Mouse (Mus musculus): ENCODE results near the gene Arhgap18. TPM values are rescaled to one million over a fixed set of nuclear protein-coding genes. Genes with fewer than 3 reads are reported as not detected.

The Arhgap18 gene
- polyA plus RNA-seq, 1 experiment, result not detected

DNA sequence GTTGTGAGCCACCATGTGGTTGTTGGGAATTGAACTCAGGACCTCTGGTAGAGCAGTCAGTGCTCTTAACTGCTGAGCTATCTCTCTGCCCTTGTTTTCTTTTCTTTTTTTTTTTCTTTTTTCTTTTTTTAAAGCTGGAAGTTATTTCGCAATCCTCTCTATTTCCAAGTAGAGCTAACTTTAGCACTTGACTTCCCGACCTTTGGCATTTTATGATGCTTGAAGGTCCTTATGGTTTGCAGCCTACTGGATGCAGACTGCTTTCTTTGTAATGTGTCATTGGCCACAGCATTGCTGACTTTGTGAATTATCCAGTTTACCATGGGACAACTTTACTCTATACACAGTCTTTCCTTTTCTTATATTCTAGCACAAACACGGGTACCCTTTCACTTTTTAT, 80.2 kb downstream of the Arhgap18 start:
- TF ChIP-seq CTCF (IDR thresholded peaks at IDR 0.05; ENCODE audit: insufficient read depth, low read depth, low read length) (no peak), POLR2A (IDR thresholded peaks at IDR 0.05; ENCODE audit: insufficient read depth, low read depth, low read length) (no peak)
- Histone ChIP-seq H3K4me1 (ENCODE audit: control insufficient read depth, insufficient read depth, low read length) (no peaks in the 10 kb centered on the region), H3K4me3 (ENCODE audit: insufficient read depth, low read depth, low read length) (no peak overlapping the region), H3K27ac (ENCODE audit: insufficient read depth, low read depth, low read length) (no peak overlapping the region)
- WGBS, result 94% methylated on average over 3 of the region's 3 CpGs

DNA sequence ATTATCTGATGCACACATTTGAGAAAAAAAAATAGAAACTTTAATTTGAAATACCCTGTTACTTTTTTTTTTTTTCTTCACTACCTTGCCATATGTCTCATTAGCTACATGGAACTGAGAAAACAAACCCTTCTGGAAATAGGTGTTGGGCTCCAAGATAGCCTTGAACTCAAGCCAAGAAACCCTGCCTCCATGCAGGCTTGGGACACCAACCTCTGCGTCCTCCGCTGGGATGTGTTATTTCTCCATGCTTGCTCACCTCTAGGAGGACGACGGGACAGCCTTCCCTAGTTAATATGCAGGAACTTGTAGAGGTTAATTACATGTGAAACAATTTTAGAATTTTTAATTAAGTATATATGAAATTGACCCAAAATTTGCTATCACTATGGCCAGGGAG, 96.1 kb downstream of the Arhgap18 start:
- Histone ChIP-seq H3K4me3 (ENCODE audit: insufficient read depth, low read depth, low read length) (no peak overlapping the region), H3K27ac (ENCODE audit: insufficient read depth, low read depth, low read length) (no peak overlapping the region), H3K4me1 (ENCODE audit: control insufficient read depth, insufficient read depth, low read length) (no peaks in the 10 kb centered on the region)
- TF ChIP-seq CTCF (IDR thresholded peaks at IDR 0.05; ENCODE audit: insufficient read depth, low read depth, low read length), result no peak
- no peak for TF ChIP-seq POLR2A (IDR thresholded peaks at IDR 0.05; ENCODE audit: insufficient read depth, low read depth, low read length)
- 88% methylated on average over 4 of the region's 4 CpGs for WGBS

DNA sequence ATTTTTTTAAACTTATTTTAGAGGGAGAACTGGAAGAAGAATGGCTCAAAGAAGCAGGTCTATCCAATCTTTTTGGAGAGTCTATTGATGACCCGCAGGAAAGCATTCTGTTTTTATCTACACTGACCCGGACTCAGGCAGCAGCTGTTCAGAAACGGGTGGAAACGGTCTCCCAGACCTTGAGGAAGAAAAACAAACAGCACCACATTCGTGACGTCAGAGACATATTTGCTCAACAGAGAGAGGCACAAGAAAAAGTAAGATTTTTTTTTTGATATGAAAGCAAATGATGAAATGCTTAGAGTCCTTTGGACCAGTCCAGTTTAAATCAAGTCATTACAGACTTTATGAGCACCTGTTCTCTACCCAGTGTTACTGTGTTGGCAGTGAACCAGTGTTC, 96.6 kb downstream of the Arhgap18 start:
- no peak overlapping the region for H3K27ac ChIP-seq (ENCODE audit: insufficient read depth, low read depth, low read length)
- H3K4me3 ChIP-seq (ENCODE audit: insufficient read depth, low read depth, low read length), result no peak overlapping the region
- no peaks in the 10 kb centered on the region for H3K4me1 ChIP-seq (ENCODE audit: control insufficient read depth, insufficient read depth, low read length)
- TF ChIP-seq POLR2A (IDR thresholded peaks at IDR 0.05; ENCODE audit: insufficient read depth, low read depth, low read length) (no peak), CTCF (IDR thresholded peaks at IDR 0.05; ENCODE audit: insufficient read depth, low read depth, low read length) (no peak)
- 83% methylated on average over 6 of the region's 6 CpGs for WGBS

DNA sequence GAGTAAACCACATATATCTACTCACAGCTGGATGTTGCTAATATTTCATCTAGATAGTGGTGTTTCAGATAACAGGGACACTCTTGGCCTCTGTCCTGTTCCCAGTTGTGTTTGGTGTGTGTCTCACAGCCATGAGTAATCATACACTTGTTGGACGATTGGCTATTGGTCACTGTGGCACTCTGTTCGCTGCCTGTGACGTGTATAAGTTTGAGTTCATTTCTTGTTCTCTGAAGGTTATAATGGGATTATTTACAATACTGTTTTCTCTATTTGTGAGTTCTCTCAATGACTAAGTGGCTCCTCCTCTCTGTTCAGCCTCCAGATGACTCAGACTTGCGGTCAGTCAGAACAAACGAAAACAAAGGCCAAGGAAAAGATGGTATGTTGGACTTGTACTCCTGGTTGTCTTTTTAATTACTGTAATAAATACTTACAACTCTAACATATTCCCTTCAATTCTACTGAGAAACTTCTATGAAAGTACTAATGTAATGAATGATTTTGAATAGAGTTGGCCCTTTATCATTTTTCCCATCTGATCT, 101.4 kb downstream of the Arhgap18 start:
- Histone ChIP-seq H3K4me3 (ENCODE audit: insufficient read depth, low read depth, low read length) (no peak overlapping the region), H3K4me1 (ENCODE audit: control insufficient read depth, insufficient read depth, low read length) (no peaks in the 10 kb centered on the region), H3K27ac (ENCODE audit: insufficient read depth, low read depth, low read length) (no peak overlapping the region)
- 90% methylated on average over 5 of the region's 5 CpGs for WGBS
- TF ChIP-seq CTCF (IDR thresholded peaks at IDR 0.05; ENCODE audit: insufficient read depth, low read depth, low read length), result no peak
- no peak for TF ChIP-seq POLR2A (IDR thresholded peaks at IDR 0.05; ENCODE audit: insufficient read depth, low read depth, low read length)

DNA sequence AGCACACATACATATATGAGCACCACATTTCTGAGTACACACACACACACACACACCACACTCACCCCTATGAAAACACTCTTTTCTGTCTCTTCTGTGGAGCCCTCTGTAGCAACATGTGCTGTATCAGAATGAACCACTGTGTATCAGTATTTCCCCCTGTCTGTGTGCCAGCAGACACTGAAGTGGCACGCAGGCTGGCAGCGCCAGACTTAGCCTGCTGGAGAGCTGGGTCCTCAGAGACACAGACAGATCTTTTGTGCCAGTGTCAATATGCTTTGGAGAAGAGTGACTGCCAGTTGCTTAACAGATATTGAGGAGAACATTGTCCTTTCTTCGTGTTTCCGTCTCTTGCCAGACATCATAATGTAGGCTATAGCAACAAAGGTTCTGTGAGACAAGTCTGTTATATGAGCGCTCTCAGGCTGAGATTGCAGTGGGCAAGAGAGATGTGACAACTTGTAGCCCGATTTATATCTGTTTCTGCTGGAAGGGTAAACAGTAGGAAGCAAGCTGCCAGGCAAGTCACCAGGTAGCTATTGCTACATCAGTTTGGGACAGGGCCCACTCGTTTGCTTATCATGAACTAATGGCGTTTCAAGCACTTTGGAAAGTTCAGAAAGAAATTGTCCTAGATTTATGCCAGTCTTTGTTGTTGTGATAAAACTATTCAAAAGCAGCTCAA, 102.8 kb downstream of the Arhgap18 start:
- WGBS, result 60% methylated on average over 8 of the region's 8 CpGs
- no peak overlapping the region for H3K4me3 ChIP-seq (ENCODE audit: insufficient read depth, low read depth, low read length)
- H3K4me1 ChIP-seq (ENCODE audit: control insufficient read depth, insufficient read depth, low read length), result no peaks in the 10 kb centered on the region
- no peak overlapping the region for H3K27ac ChIP-seq (ENCODE audit: insufficient read depth, low read depth, low read length)
- no peak for TF ChIP-seq CTCF (IDR thresholded peaks at IDR 0.05; ENCODE audit: insufficient read depth, low read depth, low read length)
- TF ChIP-seq POLR2A (IDR thresholded peaks at IDR 0.05; ENCODE audit: insufficient read depth, low read depth, low read length), result no peak

DNA sequence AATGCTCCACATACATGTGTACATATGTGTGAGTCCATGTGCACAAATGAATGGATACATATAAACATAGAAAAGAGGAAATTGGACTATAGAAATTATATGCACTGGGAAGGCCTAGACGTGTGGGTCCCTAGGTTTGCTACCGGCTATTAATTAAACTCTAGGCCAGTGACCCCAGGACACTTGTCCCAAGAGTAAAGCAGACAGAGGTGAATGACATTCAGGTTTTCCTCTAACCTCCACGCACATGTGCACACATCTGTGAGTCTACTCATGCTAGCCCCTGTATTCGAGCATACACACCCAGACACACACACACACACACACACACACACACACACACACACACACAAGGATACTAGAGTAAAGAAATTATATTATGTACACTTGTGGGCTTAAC, 104.4 kb downstream of the Arhgap18 start:
- Histone ChIP-seq H3K4me3 (ENCODE audit: insufficient read depth, low read depth, low read length) (no peak overlapping the region), H3K4me1 (ENCODE audit: control insufficient read depth, insufficient read depth, low read length) (no peaks in the 10 kb centered on the region), H3K27ac (ENCODE audit: insufficient read depth, low read depth, low read length) (no peak overlapping the region)
- TF ChIP-seq CTCF (IDR thresholded peaks at IDR 0.05; ENCODE audit: insufficient read depth, low read depth, low read length) (no peak), POLR2A (IDR thresholded peaks at IDR 0.05; ENCODE audit: insufficient read depth, low read depth, low read length) (no peak)
- 95% methylated on average over 4 of the region's 4 CpGs for WGBS

DNA sequence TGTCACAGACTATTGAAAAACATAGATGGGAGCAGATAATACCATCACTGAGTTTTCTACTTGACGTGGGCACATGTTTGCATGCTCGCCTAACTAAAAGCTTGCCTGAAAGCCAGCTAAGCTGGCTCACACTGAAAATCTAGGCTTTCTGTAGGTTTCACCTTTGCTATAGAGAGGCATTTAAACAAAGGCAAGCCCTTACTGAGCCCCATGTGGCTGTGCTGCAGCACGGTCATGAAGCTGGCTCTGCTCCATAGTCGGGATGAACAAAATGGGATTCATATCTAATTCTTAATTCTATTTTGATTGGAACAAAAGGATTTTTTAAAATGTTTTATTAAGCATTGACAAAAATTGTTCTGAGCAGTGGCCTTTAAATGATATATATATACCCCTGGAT, 105.3 kb downstream of the Arhgap18 start:
- Histone ChIP-seq H3K4me3 (ENCODE audit: insufficient read depth, low read depth, low read length) (no peak overlapping the region), H3K4me1 (ENCODE audit: control insufficient read depth, insufficient read depth, low read length) (no peaks in the 10 kb centered on the region), H3K27ac (ENCODE audit: insufficient read depth, low read depth, low read length) (no peak overlapping the region)
- WGBS, result 73% methylated on average over 4 of the region's 4 CpGs
- TF ChIP-seq CTCF (IDR thresholded peaks at IDR 0.05; ENCODE audit: insufficient read depth, low read depth, low read length), result no peak
- TF ChIP-seq POLR2A (IDR thresholded peaks at IDR 0.05; ENCODE audit: insufficient read depth, low read depth, low read length), result no peak

DNA sequence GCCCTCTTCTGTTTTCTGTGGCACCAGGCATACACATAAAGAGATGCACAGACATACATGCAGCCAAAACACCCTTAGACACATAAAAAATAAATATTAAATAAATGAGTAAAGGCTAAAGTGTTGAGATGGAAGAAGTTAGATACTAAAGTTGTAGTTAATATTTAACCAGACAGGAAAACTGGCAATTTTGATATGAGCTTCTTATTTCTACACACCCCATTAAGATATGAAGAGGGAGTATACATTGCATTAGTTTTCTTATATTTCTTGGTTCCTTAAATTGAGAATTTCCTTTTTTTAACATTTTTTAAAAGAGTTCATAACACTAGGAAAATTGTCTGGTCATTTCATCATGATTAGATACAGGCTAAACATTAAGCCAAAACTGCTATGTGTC, 108.0 kb downstream of the Arhgap18 start:
- no peak overlapping the region for H3K4me3 ChIP-seq (ENCODE audit: insufficient read depth, low read depth, low read length)
- no peak overlapping the region for H3K27ac ChIP-seq (ENCODE audit: insufficient read depth, low read depth, low read length)
- H3K4me1 ChIP-seq (ENCODE audit: control insufficient read depth, insufficient read depth, low read length), result no peaks in the 10 kb centered on the region
- TF ChIP-seq CTCF (IDR thresholded peaks at IDR 0.05; ENCODE audit: insufficient read depth, low read depth, low read length), result no peak
- no peak for TF ChIP-seq POLR2A (IDR thresholded peaks at IDR 0.05; ENCODE audit: insufficient read depth, low read depth, low read length)

DNA sequence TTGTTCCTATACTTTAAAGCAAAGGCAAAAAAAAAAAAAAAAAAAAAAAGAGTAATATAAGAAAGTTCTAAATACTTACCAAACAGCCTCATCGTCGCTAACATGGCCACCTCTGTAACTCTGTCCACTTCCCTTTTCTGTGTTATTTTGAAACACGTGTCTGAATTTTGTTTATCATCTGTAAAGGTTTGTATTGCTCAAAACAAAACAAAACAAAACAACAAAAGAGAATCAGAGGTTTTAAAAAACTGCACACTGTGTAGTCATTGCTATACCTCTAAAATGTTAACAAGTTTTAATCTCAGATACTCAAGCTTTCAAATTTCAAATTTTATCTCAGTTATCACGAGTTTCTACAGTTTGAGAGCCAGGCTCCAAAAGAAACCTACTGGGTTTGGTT, 109.0 kb downstream of the Arhgap18 start:
- 88% methylated on average over 4 of the region's 4 CpGs for WGBS
- no peak overlapping the region for H3K27ac ChIP-seq (ENCODE audit: insufficient read depth, low read depth, low read length)
- TF ChIP-seq POLR2A (IDR thresholded peaks at IDR 0.05; ENCODE audit: insufficient read depth, low read depth, low read length) (no peak), CTCF (IDR thresholded peaks at IDR 0.05; ENCODE audit: insufficient read depth, low read depth, low read length) (no peak)
- no peak overlapping the region for H3K4me3 ChIP-seq (ENCODE audit: insufficient read depth, low read depth, low read length)
- H3K4me1 ChIP-seq (ENCODE audit: control insufficient read depth, insufficient read depth, low read length), result no peaks in the 10 kb centered on the region

All from olfactory bulb, adult 2 months (tissue).